34 mouse cellular contexts compared by ENCODE assay signal in the genomic region with DNA sequence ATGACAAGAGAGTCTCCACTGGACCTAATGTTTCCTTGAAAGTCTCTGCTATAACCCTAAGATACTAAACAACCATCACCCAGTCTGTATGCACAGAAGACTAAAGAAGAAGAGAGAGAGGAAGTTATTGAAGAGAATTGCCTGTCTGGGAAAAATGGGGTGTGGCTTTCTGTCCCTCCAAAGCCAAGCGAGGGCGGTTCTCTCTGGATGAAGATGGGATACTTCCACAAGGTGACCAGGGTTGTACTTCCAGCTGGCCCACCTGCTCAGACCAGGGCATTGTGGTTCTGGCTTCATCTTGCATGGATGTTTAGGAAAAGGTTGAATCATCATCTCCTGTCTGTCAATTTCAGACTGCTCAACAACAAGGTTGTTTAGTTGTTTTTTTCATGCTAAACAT.
"Had no signal": no experiment of that assay in that cellular context is flagged by ENCODE, and none has a peak within 500 bp of the region (broad histone marks: within the 10 kb centered on the region; RNA-seq: fewer than 3 reads in every experiment).

No protein-coding gene starts in this region.

- H3K4me1 ChIP-seq: hindbrain, embryonic 10.5 days; hindbrain, embryonic 12.5 days; hindbrain, embryonic 13.5 days; hindbrain, embryonic 15.5 days; intestine, embryonic 15.5 days had no signal

- H3K4me3 ChIP-seq: heart, embryonic 10.5 days; heart, embryonic 12.5 days; heart, embryonic 13.5 days; heart, embryonic 15.5 days; hindbrain, embryonic 10.5 days; hindbrain, embryonic 12.5 days; hindbrain, embryonic 13.5 days; hindbrain, embryonic 15.5 days; intestine, embryonic 15.5 days; kidney, embryonic 15.5 days; layer of hippocampus, adult 2 months had no signal

- DNase-seq: heart, postnatal 10 days; heart, postnatal 14 days; heart, postnatal 36 days; kidney, adult 11 months; kidney, adult 18-20 months; kidney, adult 2 months; kidney, adult 8-10 months; kidney, adult 9 months; kidney, postnatal 10 days; kidney, postnatal 14 days; kidney, postnatal 25 days; kidney, postnatal 36 days; kidney, postnatal 4 days; layer of hippocampus, adult 9-11 months; layer of hippocampus, postnatal 36 days had no signal

- H3K27me3 ChIP-seq: heart, embryonic 13.5 days; heart, embryonic 15.5 days; hindbrain, embryonic 12.5 days; hindbrain, embryonic 13.5 days; hindbrain, embryonic 15.5 days; intestine, embryonic 15.5 days; kidney, embryonic 15.5 days had no signal

- ATAC-seq: hindbrain, embryonic 16.5 days; hindbrain, postnatal 0 days; inflammation-experienced regulatory T-cells, adult 6 months; intestine, embryonic 15.5 days; intestine, embryonic 16.5 days; intestine, postnatal 0 days had no signal

- H3K9ac ChIP-seq: heart, embryonic 12.5 days; heart, embryonic 13.5 days; heart, embryonic 15.5 days; hindbrain, embryonic 12.5 days; hindbrain, embryonic 13.5 days; hindbrain, embryonic 14.5 days; hindbrain, embryonic 15.5 days; intestine, embryonic 15.5 days; kidney, embryonic 15.5 days had no signal

- H3K27ac ChIP-seq: heart, embryonic 10.5 days; heart, embryonic 13.5 days; heart, embryonic 15.5 days; hindbrain, embryonic 10.5 days; hindbrain, embryonic 12.5 days; hindbrain, embryonic 13.5 days; hindbrain, embryonic 14.5 days; hindbrain, embryonic 15.5 days; hindbrain, postnatal 0 days; intestine, embryonic 15.5 days; kidney, embryonic 15.5 days; kidney, postnatal 0 days; layer of hippocampus, adult 2 months had no signal

- H3K9me3 ChIP-seq: heart, embryonic 10.5 days; heart, embryonic 12.5 days; heart, embryonic 13.5 days; heart, embryonic 15.5 days; hindbrain, embryonic 10.5 days; hindbrain, embryonic 12.5 days; hindbrain, embryonic 13.5 days; hindbrain, embryonic 15.5 days; intestine, embryonic 15.5 days; kidney, embryonic 15.5 days had no signal

- H3K4me2 ChIP-seq: heart, embryonic 11.5 days; heart, embryonic 12.5 days; heart, embryonic 13.5 days; heart, embryonic 15.5 days; hindbrain, embryonic 12.5 days; hindbrain, embryonic 13.5 days; hindbrain, embryonic 14.5 days; hindbrain, embryonic 15.5 days; intestine, embryonic 15.5 days; kidney, embryonic 15.5 days had no signal

- H3K36me3 ChIP-seq: heart, embryonic 10.5 days; heart, embryonic 12.5 days; heart, embryonic 13.5 days; heart, embryonic 15.5 days; hindbrain, embryonic 10.5 days; hindbrain, embryonic 12.5 days; hindbrain, embryonic 13.5 days; hindbrain, embryonic 15.5 days; intestine, embryonic 15.5 days; kidney, embryonic 15.5 days had no signal
